Mouse (Mus musculus) hindbrain, embryonic 11.5 days (tissue): Measurements from ENCODE around the gene Apaf1. TPM values are rescaled to one million over a fixed set of nuclear protein-coding genes. Genes with fewer than 3 reads are reported as not detected.

Experiments used
- ATAC-seq: fragments of 200-750 bp; cut with Nextera tagmentation; 2 replicates; pipeline ENCODE4 v1.8.0; 2017; ENCODE audit warnings: mild to moderate bottlenecking, moderate TSS enrichment, moderate library complexity; ENCODE audit not compliant: low FRiP score
- DNase-seq: peaks from one replicate; pipeline ENCODE4 v3.0.0-alpha.2; 2015; ENCODE audit warnings: low spot score
- H3K27ac ChIP-seq: fragments of 300-500 bp; sonication (generic); 2 replicates; pipeline ENCODE4 v1.5.1; 2014; ENCODE audit warnings: mild to moderate bottlenecking, low read depth, low read length
- H3K27me3 ChIP-seq: fragments of 300-500 bp; sonication (generic); 2 replicates; pipeline ENCODE4 v1.6.1; 2014; ENCODE audit warnings: mild to moderate bottlenecking, low read length, moderate library complexity, mixed read lengths; ENCODE audit not compliant: control insufficient read depth, insufficient read depth
- H3K36me3 ChIP-seq: fragments of 300-500 bp; sonication (generic); 2 replicates; pipeline ENCODE4 v1.6.1; 2014; ENCODE audit warnings: mild to moderate bottlenecking, low read length, moderate library complexity, mixed read lengths; ENCODE audit not compliant: control insufficient read depth, insufficient read depth
- H3K4me1 ChIP-seq: fragments of 300-500 bp; sonication (generic); replicated peaks from 2 replicates; pipeline ENCODE4 v1.6.1; 2014; ENCODE audit warnings: low read length, mixed read lengths; ENCODE audit not compliant: control insufficient read depth, insufficient read depth
- H3K4me2 ChIP-seq: fragments of 300-500 bp; sonication (generic); replicated peaks from 2 replicates; pipeline ENCODE4 v1.6.1; 2014; ENCODE audit warnings: mild to moderate bottlenecking, low read depth, low read length
- H3K4me3 ChIP-seq: fragments of 300-500 bp; sonication (generic); 2 replicates; pipeline ENCODE4 v1.5.1; 2014; ENCODE audit warnings: low read depth, low read length
- H3K9ac ChIP-seq: fragments of 300-500 bp; sonication (generic); 2 replicates; pipeline ENCODE4 v1.6.1; 2014; ENCODE audit warnings: low read depth, low read length
- H3K9me3 ChIP-seq: fragments of 300-500 bp; sonication (generic); 2 replicates; pipeline ENCODE4 v1.6.1; 2016; ENCODE audit warnings: low read length; ENCODE audit not compliant: control insufficient read depth
- WGBS: fragments of 180-500 bp; shearing (Covaris S2); extraction: QIAGEN DNeasy Blood & Tissue Kit; methylation state at CpG from one replicate; pipeline ENCODE4 v1.1.7; 2014; 5-methylcytosine and 5-hydroxymethylcytosine counted together
- polyA plus RNA-seq: library from polyadenylated mRNA; unstranded; fragments of >200 nt; fragmentation: Nextera tagmentation; extraction: Ambion mirVana; gene quantifications from 2 replicates; pipeline ENCODE4 v1.2.1, GENCODE M21; 2014

Gene Apaf1
- polyA plus RNA-seq, 1 experiment from 2014 or later: 29.4 TPM

- Histone ChIP-seq H3K4me2 (no peak overlapping the region), H3K4me1 (0 out of 2 replicates have a peak, but pooled peaks cover 3% of the 10 kb centered on the region), H3K4me3 (no peak overlapping the region), H3K9ac (no peak overlapping the region), H3K27ac (no peak overlapping the region), H3K36me3 (no peaks in the 10 kb centered on the region), H3K9me3 (no peaks in the 10 kb centered on the region), H3K27me3 (peaks cover 15% of the 10 kb centered on the region)
- ATAC-seq (no peak), DNase-seq (no peak)
- WGBS: 26% methylated on average over 9 of the region's 9 CpGs
Observed at GRCm38 (mm10) chr10:90964511-90964910, 118.1 kb downstream of the Apaf1 start.

- Histone ChIP-seq H3K9ac (no peak overlapping the region), H3K36me3 (no peaks in the 10 kb centered on the region), H3K4me3 (no peak overlapping the region), H3K27me3 (no peaks in the 10 kb centered on the region), H3K9me3 (no peaks in the 10 kb centered on the region), H3K27ac (no peak overlapping the region), H3K4me2 (no peak overlapping the region), H3K4me1 (no peaks in the 10 kb centered on the region)
- 85% methylated on average over 7 of the region's 7 CpGs for WGBS
- ATAC-seq: no peak
- no peak for DNase-seq
Observed at GRCm38 (mm10) chr10:90960374-90960773, 122.2 kb downstream of the Apaf1 start.

GRCm38 (mm10) chr10:90953821-90954220 lies 128.7 kb downstream of the Apaf1 start:
- no peak for ATAC-seq

DNA sequence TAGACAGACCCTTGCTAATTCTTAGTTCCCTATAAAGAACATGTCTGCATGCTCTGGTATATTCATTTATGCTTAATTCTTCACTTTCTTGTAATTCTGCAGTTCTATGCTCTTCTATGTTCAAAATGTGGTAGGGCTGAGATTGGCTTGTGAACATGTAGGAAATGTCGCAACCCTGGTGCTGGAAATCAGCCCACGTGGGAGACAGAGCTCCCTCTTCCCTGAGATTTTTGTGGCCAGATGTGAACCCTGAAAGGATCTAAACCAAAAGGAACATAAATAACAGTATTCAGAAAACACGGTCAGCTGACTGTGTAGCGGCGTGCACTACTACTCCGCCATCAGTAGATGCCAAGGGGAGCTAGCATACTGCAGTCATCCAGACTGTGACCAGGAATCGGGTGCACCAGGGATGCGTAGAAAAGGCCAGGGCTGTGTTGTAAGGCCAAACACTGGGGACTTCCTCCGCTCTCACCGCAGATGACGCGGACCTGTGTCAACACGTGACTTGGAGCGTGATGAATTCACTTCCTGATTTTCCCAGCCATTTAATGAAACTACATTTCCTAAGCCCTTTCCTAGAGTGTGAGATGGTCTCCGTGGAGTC lies 129.4 kb downstream of the Apaf1 start:
- 89% methylated on average over 15 of the region's 15 CpGs for WGBS
- no peak overlapping the region for H3K27ac ChIP-seq
- H3K4me2 ChIP-seq: no peak overlapping the region
- no peak overlapping the region for H3K9ac ChIP-seq
- no peak overlapping the region for H3K4me3 ChIP-seq
- H3K36me3 ChIP-seq: no peaks in the 10 kb centered on the region
- ATAC-seq: no peak
- H3K27me3 ChIP-seq: no peaks in the 10 kb centered on the region
- H3K9me3 ChIP-seq: no peaks in the 10 kb centered on the region
- no peak for DNase-seq
- no peaks in the 10 kb centered on the region for H3K4me1 ChIP-seq

More at GRCm38 (mm10) chr10:90953821-90954220, 128.7 kb downstream of the Apaf1 start:
- Histone ChIP-seq H3K9me3 (no peaks in the 10 kb centered on the region), H3K4me2 (no peak overlapping the region), H3K4me3 (no peak overlapping the region), H3K27me3 (no peaks in the 10 kb centered on the region), H3K4me1 (no peaks in the 10 kb centered on the region), H3K9ac (no peak overlapping the region), H3K27ac (no peak overlapping the region), H3K36me3 (no peaks in the 10 kb centered on the region)
- 91% methylated on average over 6 of the region's 6 CpGs for WGBS
- DNase-seq: no peak

GRCm38 (mm10) chr10:90947608-90948373 lies 134.8 kb downstream of the Apaf1 start:
- no peaks in the 10 kb centered on the region for H3K27me3 ChIP-seq
- H3K4me3 ChIP-seq: no peak overlapping the region
- WGBS: 89% methylated on average over 18 of the region's 18 CpGs
- H3K9ac ChIP-seq: no peak overlapping the region
- H3K36me3 ChIP-seq: no peaks in the 10 kb centered on the region
- no peaks in the 10 kb centered on the region for H3K9me3 ChIP-seq
- H3K27ac ChIP-seq: no peak overlapping the region
- ATAC-seq: no peak
- H3K4me1 ChIP-seq: no peaks in the 10 kb centered on the region
- DNase-seq: no peak
- no peak overlapping the region for H3K4me2 ChIP-seq

DNA sequence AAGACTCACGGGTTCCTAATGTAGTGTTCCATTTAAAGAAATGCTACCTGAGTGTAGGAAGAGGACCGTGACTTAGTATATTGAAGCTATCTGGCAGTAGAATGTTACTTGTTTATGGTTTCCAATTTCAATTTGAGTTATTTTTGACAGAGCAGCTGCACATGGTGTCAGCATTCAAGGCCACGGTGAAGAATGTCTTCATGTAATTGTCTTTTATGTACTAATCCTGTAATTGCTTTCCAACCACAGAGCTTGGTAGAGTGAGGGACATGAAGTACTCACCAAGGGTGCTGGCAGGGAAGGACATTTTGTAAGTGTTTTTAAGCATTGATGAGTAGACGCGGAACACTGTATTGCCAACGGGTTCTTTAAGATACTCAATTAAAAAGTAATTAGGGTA lies 135.5 kb downstream of the Apaf1 start:
- Histone ChIP-seq H3K27ac (no peak overlapping the region), H3K9ac (no peak overlapping the region), H3K27me3 (no peaks in the 10 kb centered on the region), H3K4me3 (no peak overlapping the region), H3K9me3 (no peaks in the 10 kb centered on the region), H3K4me1 (no peaks in the 10 kb centered on the region), H3K36me3 (no peaks in the 10 kb centered on the region), H3K4me2 (no peak overlapping the region)
- WGBS: 95% methylated on average over 6 of the region's 6 CpGs
- DNase-seq (no peak), ATAC-seq (no peak)

DNA sequence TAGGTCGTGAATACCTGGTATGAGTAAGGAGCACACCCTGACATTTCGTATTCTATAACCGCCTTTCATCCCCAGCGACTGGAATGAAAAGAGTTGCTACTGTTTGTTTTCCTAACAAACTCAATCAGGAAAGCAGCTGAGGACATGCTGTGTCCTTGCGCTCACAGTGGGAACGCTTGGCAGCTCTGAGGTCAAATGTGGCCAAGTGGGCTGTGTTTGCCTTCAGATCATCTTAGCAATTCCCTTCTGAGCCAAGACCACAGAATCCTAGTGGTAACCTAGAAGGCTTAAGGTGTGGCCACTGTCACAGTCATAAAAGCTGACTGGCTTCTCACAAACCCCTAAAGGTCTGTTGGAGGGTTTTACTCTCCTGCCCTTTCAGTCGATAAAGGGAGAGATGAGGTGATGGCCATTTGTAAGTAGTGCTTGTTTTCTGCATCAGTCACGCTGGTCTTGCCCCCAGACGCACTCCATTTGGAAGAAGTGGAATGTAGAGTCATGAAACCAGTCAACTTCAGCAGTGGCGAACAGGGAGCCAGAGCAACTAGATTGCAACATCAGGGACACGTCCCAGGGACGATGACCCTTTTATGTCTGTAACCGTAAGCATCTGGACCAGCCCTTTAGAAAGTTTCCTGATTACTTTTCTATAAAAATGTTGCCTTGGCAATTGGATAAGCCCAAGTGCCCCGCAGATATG lies 140.4 kb downstream of the Apaf1 start:
- 79% methylated on average over 14 of the region's 14 CpGs for WGBS
- no peak overlapping the region for H3K4me2 ChIP-seq
- DNase-seq (no peak), ATAC-seq (no peak)
- no peaks in the 10 kb centered on the region for H3K36me3 ChIP-seq
- no peaks in the 10 kb centered on the region for H3K4me1 ChIP-seq
- no peak overlapping the region for H3K27ac ChIP-seq
- H3K9me3 ChIP-seq: no peaks in the 10 kb centered on the region
- H3K4me3 ChIP-seq: no peak overlapping the region
- H3K9ac ChIP-seq: no peak overlapping the region
- no peaks in the 10 kb centered on the region for H3K27me3 ChIP-seq

DNA sequence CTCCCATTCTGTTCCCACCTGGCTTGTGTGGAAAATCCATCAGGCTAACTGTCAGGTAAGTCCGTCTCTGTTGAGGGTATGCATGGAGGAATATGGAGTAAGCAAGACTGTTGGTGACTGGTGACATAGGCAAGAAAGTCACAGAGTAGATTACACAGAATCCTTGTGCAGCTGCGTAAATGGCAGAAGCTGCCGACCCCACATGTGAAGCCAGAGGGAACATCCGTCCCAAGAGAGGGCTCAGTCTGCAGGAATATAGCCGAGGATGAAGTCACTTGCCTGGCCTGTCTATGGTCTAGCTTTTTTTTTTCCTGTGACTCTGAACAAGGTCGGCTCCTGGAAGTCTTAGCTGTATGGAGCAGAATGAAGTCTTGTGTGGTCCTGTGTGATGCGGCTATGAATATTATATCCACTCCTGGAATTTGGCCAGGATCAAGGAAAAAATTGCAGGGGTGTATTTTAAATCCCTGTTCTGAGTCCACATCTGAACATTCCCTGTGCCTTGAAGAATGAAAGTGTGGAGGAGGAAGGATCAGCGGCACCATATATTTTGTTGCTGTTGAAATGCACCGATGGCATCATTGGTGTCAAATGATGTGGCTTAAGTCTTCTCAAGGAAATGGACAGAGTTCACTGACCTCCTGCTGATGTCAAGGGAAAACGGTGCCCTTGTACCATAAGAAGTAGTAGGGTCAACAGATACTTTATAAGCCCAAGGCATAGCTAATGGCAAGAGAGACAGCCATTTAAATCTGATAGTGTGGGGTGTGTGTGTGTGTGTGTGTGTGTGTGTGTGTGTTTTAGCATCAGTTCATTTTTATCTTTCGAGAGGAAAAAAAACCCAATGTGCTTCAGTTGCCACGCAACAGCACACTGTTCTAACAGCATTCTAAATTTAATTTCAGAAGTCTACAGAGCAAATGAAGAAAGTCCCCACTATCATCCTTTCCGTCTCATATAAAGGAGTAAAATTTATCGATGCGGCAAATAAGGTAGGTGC lies 141.7 kb downstream of the Apaf1 start:
- no peaks in the 10 kb centered on the region for H3K36me3 ChIP-seq
- 80% methylated on average over 15 of the region's 15 CpGs for WGBS
- H3K4me1 ChIP-seq: no peaks in the 10 kb centered on the region
- no peak for ATAC-seq
- H3K4me2 ChIP-seq: no peak overlapping the region
- H3K4me3 ChIP-seq: no peak overlapping the region
- no peaks in the 10 kb centered on the region for H3K27me3 ChIP-seq
- DNase-seq: no peak
- H3K9me3 ChIP-seq: no peaks in the 10 kb centered on the region
- H3K9ac ChIP-seq: no peak overlapping the region
- no peak overlapping the region for H3K27ac ChIP-seq
